Mouse (Mus musculus) intestine, embryonic 16.5 days (tissue): ENCODE measurements around the gene 1810009A15Rik. TPM values are rescaled to one million over a fixed set of nuclear protein-coding genes. Genes with fewer than 3 reads are reported as not detected.

Experiments used
- ATAC-seq: fragments of 200-750 bp; cut with Nextera tagmentation; 2 replicates; pipeline ENCODE4 v1.8.0; 2017; ENCODE audit warnings: moderate TSS enrichment, moderate library complexity
- H3K27ac ChIP-seq: fragments of 300-500 bp; sonication (generic); 2 replicates; pipeline ENCODE4 v1.5.1; 2014; ENCODE audit warnings: mild to moderate bottlenecking, low read length
- H3K27me3 ChIP-seq: fragments of 300-500 bp; sonication (generic); replicated peaks from 2 replicates; pipeline ENCODE4 v1.6.1; 2014; ENCODE audit warnings: low read length, control low read depth, mixed read lengths; ENCODE audit not compliant: control insufficient read depth, insufficient read depth
- H3K36me3 ChIP-seq: fragments of 300-500 bp; sonication (generic); 2 replicates; pipeline ENCODE4 v1.6.1; 2014; ENCODE audit warnings: low read length, control low read depth; ENCODE audit not compliant: control insufficient read depth, insufficient read depth
- H3K4me1 ChIP-seq: fragments of 300-500 bp; sonication (generic); 2 replicates; pipeline ENCODE4 v1.6.1; 2014; ENCODE audit warnings: low read length, control low read depth, mixed read lengths; ENCODE audit not compliant: control insufficient read depth, insufficient read depth
- H3K4me2 ChIP-seq: fragments of 300-500 bp; sonication (generic); 2 replicates; pipeline ENCODE4 v1.6.1; 2014; ENCODE audit warnings: low read depth, low read length, control low read depth
- H3K4me3 ChIP-seq: fragments of 300-500 bp; sonication (generic); 2 replicates; pipeline ENCODE4 v1.5.1; 2014; ENCODE audit warnings: mild to moderate bottlenecking, low read length
- H3K9ac ChIP-seq: fragments of 300-500 bp; sonication (generic); 2 replicates; pipeline ENCODE4 v1.6.1; 2014; ENCODE audit warnings: low read depth, low read length
- H3K9me3 ChIP-seq: fragments of 300-500 bp; sonication (generic); 2 replicates; pipeline ENCODE4 v1.6.1; 2016; ENCODE audit warnings: low read length, control low read depth; ENCODE audit not compliant: control insufficient read depth
- WGBS: fragments of 180-500 bp; shearing (Covaris S2); extraction: QIAGEN DNeasy Blood & Tissue Kit; methylation state at CpG from one replicate; pipeline ENCODE4 v1.1.7; 2014; 5-methylcytosine and 5-hydroxymethylcytosine counted together
- polyA plus RNA-seq: library from polyadenylated mRNA; unstranded; fragments of >200 nt; fragmentation: Nextera tagmentation; extraction: Ambion mirVana; gene quantifications from 2 replicates; pipeline ENCODE4 v1.2.1, GENCODE M21; 2015

1810009A15Rik gene
- 79.5 and 89.2 TPM in 2 replicates for polyA plus RNA-seq

- H3K4me1 ChIP-seq = peaks cover 10% of the 10 kb centered on the region; the same call in 1 of the 2 replicates
- H3K36me3 ChIP-seq = peaks cover 4% of the 10 kb centered on the region
- ATAC-seq = peak; percentile 94
- under 1% methylated on average over 58 of the region's 58 CpGs for WGBS
- peak within 1 kb of the TSS; percentile 89 for H3K27ac ChIP-seq
- H3K9me3 ChIP-seq = no peaks in the 10 kb centered on the region
- H3K4me2 ChIP-seq = peak within 1 kb of the TSS; percentile 75
- H3K27me3 ChIP-seq = no peaks in the 10 kb centered on the region
- H3K4me3 ChIP-seq = peak within 1 kb of the TSS; percentile 70
- H3K9ac ChIP-seq = peak within 1 kb of the TSS; percentile 81
These were observed at the start of gene 1810009A15Rik, which contains the start of gene Gm49416 for GRCm38 (mm10) chr19:8888511-8889385. Gene 1810009A15Rik, plus strand, starts transcription at chr19:8888853. Gene Gm49416, plus strand, starts transcription at chr19:8888926.

GRCm38 (mm10) chr19:8839103-8839907, 49.3 kb upstream of the 1810009A15Rik start, which contains the start of gene Gng3:
Gene Gng3, minus strand, starts transcription at chr19:8839194.
- Histone ChIP-seq H3K4me1 (peaks cover 22% of the 10 kb centered on the region), H3K9ac (peak within 1 kb of the TSS; percentile 89), H3K4me2 (peak within 1 kb of the TSS; percentile 98), H3K9me3 (no peaks in the 10 kb centered on the region), H3K4me3 (peak within 1 kb of the TSS; percentile 66), H3K36me3 (peaks cover 4% of the 10 kb centered on the region; the same call in 1 of the 2 replicates), H3K27me3 (no peaks in the 10 kb centered on the region), H3K27ac (peak within 1 kb of the TSS; percentile 96; the same call in 1 of the 2 replicates)
- 67% methylated on average over 11 of the region's 11 CpGs for WGBS
- no peak for ATAC-seq

GRCm38 (mm10) chr19:8839908-8840791, 48.5 kb upstream of the 1810009A15Rik start:
- H3K9me3 ChIP-seq = no peaks in the 10 kb centered on the region
- WGBS = 27% methylated on average over 29 of the region's 29 CpGs
- peak overlapping the region; percentile 80 for H3K9ac ChIP-seq
- peaks cover 22% of the 10 kb centered on the region for H3K4me1 ChIP-seq
- peak; percentile 77 for ATAC-seq
- H3K36me3 ChIP-seq = no peaks in the 10 kb centered on the region
- peak overlapping the region; percentile 58 for H3K4me3 ChIP-seq
- no peak overlapping the region for H3K27ac ChIP-seq
- H3K27me3 ChIP-seq = no peaks in the 10 kb centered on the region
- H3K4me2 ChIP-seq = peak overlapping the region; percentile 84

- H3K4me1 ChIP-seq = peaks cover 22% of the 10 kb centered on the region
- peak overlapping the region; percentile 58 for H3K4me3 ChIP-seq
- no peaks in the 10 kb centered on the region for H3K9me3 ChIP-seq
- no peak overlapping the region for H3K27ac ChIP-seq
- no peaks in the 10 kb centered on the region for H3K27me3 ChIP-seq
- peak overlapping the region; percentile 84 for H3K4me2 ChIP-seq
- H3K9ac ChIP-seq = peak overlapping the region; percentile 80
- ATAC-seq = no peak
- WGBS = 94% methylated on average over 7 of the region's 7 CpGs
- H3K36me3 ChIP-seq = no peaks in the 10 kb centered on the region
These were observed 47.6 kb upstream of the 1810009A15Rik start for GRCm38 (mm10) chr19:8841012-8841411.

- H3K36me3 ChIP-seq = peaks cover 3% of the 10 kb centered on the region; the same call in 1 of the 2 replicates
- H3K27ac ChIP-seq = no peak overlapping the region
- no peaks in the 10 kb centered on the region for H3K27me3 ChIP-seq
- no peak overlapping the region for H3K9ac ChIP-seq
- H3K4me2 ChIP-seq = no peak overlapping the region
- no peak overlapping the region for H3K4me3 ChIP-seq
- peaks cover 22% of the 10 kb centered on the region for H3K4me1 ChIP-seq
- 90% methylated on average over 6 of the region's 6 CpGs for WGBS
- no peak for ATAC-seq
- no peaks in the 10 kb centered on the region for H3K9me3 ChIP-seq
These were observed 45.7 kb upstream of the 1810009A15Rik start for GRCm38 (mm10) chr19:8842961-8843360.

- no peak overlapping the region for H3K27ac ChIP-seq
- H3K4me2 ChIP-seq = no peak overlapping the region
- peaks cover 6% of the 10 kb centered on the region for H3K36me3 ChIP-seq
- 66% methylated on average over 5 of the region's 5 CpGs for WGBS
- no peaks in the 10 kb centered on the region for H3K27me3 ChIP-seq
- no peak overlapping the region for H3K4me3 ChIP-seq
- H3K4me1 ChIP-seq = peaks cover 10% of the 10 kb centered on the region; the same call in 1 of the 2 replicates
- no peak for ATAC-seq
- H3K9me3 ChIP-seq = no peaks in the 10 kb centered on the region
- H3K9ac ChIP-seq = no peak overlapping the region
These were observed 44.1 kb upstream of the 1810009A15Rik start for GRCm38 (mm10) chr19:8844371-8845129.

GRCm38 (mm10) chr19:8848356-8848755, 40.3 kb upstream of the 1810009A15Rik start:
- Histone ChIP-seq H3K9ac (no peak overlapping the region), H3K27ac (no peak overlapping the region), H3K36me3 (peaks cover 6% of the 10 kb centered on the region), H3K9me3 (no peaks in the 10 kb centered on the region), H3K27me3 (no peaks in the 10 kb centered on the region), H3K4me3 (no peak overlapping the region), H3K4me2 (no peak overlapping the region), H3K4me1 (peaks cover 3% of the 10 kb centered on the region; the same call in 1 of the 2 replicates)
- WGBS = 58% methylated on average over 5 of the region's 5 CpGs
- ATAC-seq = no peak

- H3K36me3 ChIP-seq = peaks cover 6% of the 10 kb centered on the region
- peak within 1 kb of the TSS; percentile 14; the same call in 1 of the 2 replicates for H3K4me2 ChIP-seq
- H3K27ac ChIP-seq = 0 out of 2 replicates have a peak within 1 kb of the TSS, but pooled peaks have one; percentile 17
- no peaks in the 10 kb centered on the region for H3K9me3 ChIP-seq
- H3K4me3 ChIP-seq = no peak within 1 kb of the TSS
- 21% methylated on average over 7 of the region's 7 CpGs for WGBS
- peak within 1 kb of the TSS; percentile 41; the same call in 1 of the 2 replicates for H3K9ac ChIP-seq
- H3K4me1 ChIP-seq = peaks cover 3% of the 10 kb centered on the region; the same call in 1 of the 2 replicates
- ATAC-seq = peak; percentile 83
- no peaks in the 10 kb centered on the region for H3K27me3 ChIP-seq
These were observed 38.2 kb upstream of the 1810009A15Rik start, which contains the start of gene Lrrn4cl for GRCm38 (mm10) chr19:8850402-8850901. Gene Lrrn4cl, plus strand, starts transcription at chr19:8850768.
